Mouse (Mus musculus) intestine, embryonic 16.5 days (tissue): Measurements from ENCODE around the gene Sptb. TPM values are rescaled to one million over a fixed set of nuclear protein-coding genes. Genes with fewer than 3 reads are reported as not detected.

ENCODE experiments used
- ATAC-seq: fragments of 200-750 bp; cut with Nextera tagmentation; 2 replicates; pipeline ENCODE4 v1.8.0; 2017; ENCODE audit warnings: moderate TSS enrichment, moderate library complexity
- H3K27ac ChIP-seq: fragments of 300-500 bp; sonication (generic); 2 replicates; pipeline ENCODE4 v1.5.1; 2014; ENCODE audit warnings: mild to moderate bottlenecking, low read length
- H3K27me3 ChIP-seq: fragments of 300-500 bp; sonication (generic); replicated peaks from 2 replicates; pipeline ENCODE4 v1.6.1; 2014; ENCODE audit warnings: low read length, control low read depth, mixed read lengths; ENCODE audit not compliant: control insufficient read depth, insufficient read depth
- H3K36me3 ChIP-seq: fragments of 300-500 bp; sonication (generic); 2 replicates; pipeline ENCODE4 v1.6.1; 2014; ENCODE audit warnings: low read length, control low read depth; ENCODE audit not compliant: control insufficient read depth, insufficient read depth
- H3K4me1 ChIP-seq: fragments of 300-500 bp; sonication (generic); 2 replicates; pipeline ENCODE4 v1.6.1; 2014; ENCODE audit warnings: low read length, control low read depth, mixed read lengths; ENCODE audit not compliant: control insufficient read depth, insufficient read depth
- H3K4me2 ChIP-seq: fragments of 300-500 bp; sonication (generic); 2 replicates; pipeline ENCODE4 v1.6.1; 2014; ENCODE audit warnings: low read depth, low read length, control low read depth
- H3K4me3 ChIP-seq: fragments of 300-500 bp; sonication (generic); 2 replicates; pipeline ENCODE4 v1.5.1; 2014; ENCODE audit warnings: mild to moderate bottlenecking, low read length
- H3K9ac ChIP-seq: fragments of 300-500 bp; sonication (generic); 2 replicates; pipeline ENCODE4 v1.6.1; 2014; ENCODE audit warnings: low read depth, low read length
- H3K9me3 ChIP-seq: fragments of 300-500 bp; sonication (generic); 2 replicates; pipeline ENCODE4 v1.6.1; 2016; ENCODE audit warnings: low read length, control low read depth; ENCODE audit not compliant: control insufficient read depth
- WGBS: fragments of 180-500 bp; shearing (Covaris S2); extraction: QIAGEN DNeasy Blood & Tissue Kit; methylation state at CpG from one replicate; pipeline ENCODE4 v1.1.7; 2014; 5-methylcytosine and 5-hydroxymethylcytosine counted together
- polyA plus RNA-seq: library from polyadenylated mRNA; unstranded; fragments of >200 nt; fragmentation: Nextera tagmentation; extraction: Ambion mirVana; gene quantifications from 2 replicates; pipeline ENCODE4 v1.2.1, GENCODE M21; 2015

The Sptb gene
- polyA plus RNA-seq, 1 experiment from 2014 or later = 1.2 TPM

DNA sequence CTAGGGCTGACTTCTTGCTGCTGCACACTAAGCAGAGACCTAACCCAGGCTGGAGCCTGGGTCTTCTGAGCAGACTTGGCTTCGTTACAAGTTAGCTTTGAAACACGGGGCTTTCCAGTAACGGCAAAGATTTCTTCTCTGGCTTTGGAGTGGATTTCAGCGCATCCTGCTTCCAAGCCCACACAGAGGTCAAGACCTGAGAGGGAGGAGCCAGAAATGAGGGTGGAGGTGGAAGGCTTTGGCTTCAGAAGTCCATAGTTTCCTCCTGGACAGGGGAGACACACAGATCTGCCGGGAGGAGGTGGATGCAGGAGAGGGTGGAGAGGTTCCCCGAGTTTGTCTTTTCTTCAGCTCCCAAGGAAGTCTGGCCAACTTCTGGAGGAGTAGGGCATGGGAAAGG, 120.8 kb downstream of the Sptb start:
- 51% methylated on average over 6 of the region's 6 CpGs for WGBS
- H3K9ac ChIP-seq = no peak overlapping the region
- H3K36me3 ChIP-seq = no peaks in the 10 kb centered on the region
- H3K4me2 ChIP-seq = no peak overlapping the region
- H3K4me3 ChIP-seq = no peak overlapping the region
- no peak overlapping the region; the same call in 1 of the 2 replicates for H3K27ac ChIP-seq
- H3K9me3 ChIP-seq = no peaks in the 10 kb centered on the region
- H3K27me3 ChIP-seq = no peaks in the 10 kb centered on the region
- no peak for ATAC-seq
- peaks cover 11% of the 10 kb centered on the region for H3K4me1 ChIP-seq

- H3K27me3 ChIP-seq = no peaks in the 10 kb centered on the region
- no peak overlapping the region for H3K4me3 ChIP-seq
- no peak overlapping the region for H3K4me2 ChIP-seq
- H3K9ac ChIP-seq = no peak overlapping the region
- H3K9me3 ChIP-seq = no peaks in the 10 kb centered on the region
- no peaks in the 10 kb centered on the region for H3K36me3 ChIP-seq
- H3K27ac ChIP-seq = no peak overlapping the region
- WGBS = 74% methylated on average over 11 of the region's 11 CpGs
- no peak for ATAC-seq
- peaks cover 12% of the 10 kb centered on the region for H3K4me1 ChIP-seq
Observed at GRCm38 (mm10) chr12:76587357-76587756, 123.0 kb downstream of the Sptb start.

- Histone ChIP-seq H3K36me3 (no peaks in the 10 kb centered on the region), H3K4me3 (no peak overlapping the region), H3K9me3 (no peaks in the 10 kb centered on the region), H3K9ac (no peak overlapping the region), H3K27me3 (no peaks in the 10 kb centered on the region), H3K4me1 (peaks cover 13% of the 10 kb centered on the region), H3K27ac (no peak overlapping the region), H3K4me2 (no peak overlapping the region)
- ATAC-seq = no peak
Observed at GRCm38 (mm10) chr12:76585028-76585427, 125.3 kb downstream of the Sptb start.

- Histone ChIP-seq H3K27me3 (no peaks in the 10 kb centered on the region), H3K9ac (no peak overlapping the region), H3K4me2 (no peak overlapping the region), H3K4me3 (no peak overlapping the region), H3K4me1 (peaks cover 11% of the 10 kb centered on the region; the same call in 1 of the 2 replicates), H3K36me3 (no peaks in the 10 kb centered on the region), H3K9me3 (no peaks in the 10 kb centered on the region), H3K27ac (no peak overlapping the region)
- no peak for ATAC-seq
- 92% methylated on average over 7 of the region's 7 CpGs for WGBS
Observed at GRCm38 (mm10) chr12:76583454-76583853, 126.9 kb downstream of the Sptb start.

DNA sequence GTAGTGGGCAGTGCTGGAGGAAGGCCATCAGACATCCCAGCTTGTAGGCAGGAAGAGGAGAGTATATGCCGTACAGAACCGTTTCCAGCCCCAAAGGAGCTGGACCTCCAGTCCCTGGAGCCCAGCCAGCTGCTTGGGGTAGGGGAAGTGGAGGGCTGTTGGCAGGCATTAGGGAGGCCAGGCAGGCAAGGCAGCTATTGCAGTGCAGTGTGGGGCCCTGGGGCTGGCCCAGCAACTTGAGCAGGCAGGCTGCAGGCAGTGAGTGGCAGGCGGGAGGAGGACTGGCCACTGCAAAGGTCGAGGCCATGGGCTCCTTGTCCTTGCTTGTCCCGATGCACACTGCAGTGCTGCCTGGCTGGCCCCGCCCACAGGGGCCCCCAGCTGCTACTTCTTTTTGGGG, 127.5 kb downstream of the Sptb start:
- no peaks in the 10 kb centered on the region for H3K9me3 ChIP-seq
- H3K4me3 ChIP-seq = no peak overlapping the region
- no peaks in the 10 kb centered on the region for H3K36me3 ChIP-seq
- H3K9ac ChIP-seq = no peak overlapping the region
- ATAC-seq = peak; percentile 41; the same call in 1 of the 2 replicates
- no peaks in the 10 kb centered on the region for H3K27me3 ChIP-seq
- H3K4me2 ChIP-seq = no peak overlapping the region
- H3K27ac ChIP-seq = no peak overlapping the region
- WGBS = 29% methylated on average over 6 of the region's 6 CpGs
- peaks cover 17% of the 10 kb centered on the region; the same call in 1 of the 2 replicates for H3K4me1 ChIP-seq

GRCm38 (mm10) chr12:76582139-76582538, 128.2 kb downstream of the Sptb start:
- Histone ChIP-seq H3K9ac (no peak overlapping the region), H3K27ac (no peak overlapping the region), H3K27me3 (no peaks in the 10 kb centered on the region), H3K4me1 (peaks cover 20% of the 10 kb centered on the region; the same call in 1 of the 2 replicates), H3K9me3 (no peaks in the 10 kb centered on the region), H3K4me3 (no peak overlapping the region), H3K36me3 (no peaks in the 10 kb centered on the region), H3K4me2 (no peak overlapping the region)
- no peak for ATAC-seq
- 78% methylated on average over 3 of the region's 3 CpGs for WGBS

GRCm38 (mm10) chr12:76579806-76580205, 130.5 kb downstream of the Sptb start:
- Histone ChIP-seq H3K27me3 (no peaks in the 10 kb centered on the region), H3K4me3 (no peak overlapping the region), H3K36me3 (peaks cover 13% of the 10 kb centered on the region), H3K4me2 (no peak overlapping the region), H3K4me1 (peaks cover 20% of the 10 kb centered on the region; the same call in 1 of the 2 replicates), H3K9me3 (no peaks in the 10 kb centered on the region), H3K27ac (no peak overlapping the region), H3K9ac (no peak overlapping the region)
- ATAC-seq = no peak
- 59% methylated on average over 1 of the region's 1 CpGs for WGBS

DNA sequence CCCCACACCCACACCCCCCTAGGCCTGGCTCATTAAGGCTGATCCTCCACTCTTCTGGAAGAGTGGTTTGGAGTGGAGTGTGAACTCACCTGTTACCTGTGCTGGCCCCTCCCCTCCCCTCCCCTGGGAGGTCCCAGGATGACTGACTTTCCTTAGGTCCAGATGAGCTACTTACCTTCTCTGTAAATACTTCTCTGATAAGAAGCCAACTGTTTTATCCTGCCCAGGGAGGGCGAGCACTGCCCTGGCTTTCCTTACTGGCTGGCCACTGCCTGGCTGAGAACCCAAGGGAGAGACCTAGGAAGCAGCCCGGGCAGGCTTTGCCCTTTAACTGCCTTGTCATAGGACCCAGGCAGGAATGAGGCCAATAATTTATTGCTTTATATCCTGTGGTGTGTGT, 131.9 kb downstream of the Sptb start:
- peak; percentile 65 for ATAC-seq
- H3K27ac ChIP-seq = peak overlapping the region; percentile 40; the same call in 1 of the 2 replicates
- H3K36me3 ChIP-seq = peaks cover 13% of the 10 kb centered on the region
- peaks cover 20% of the 10 kb centered on the region; the same call in 1 of the 2 replicates for H3K4me1 ChIP-seq
- no peaks in the 10 kb centered on the region for H3K9me3 ChIP-seq
- no peak overlapping the region for H3K4me2 ChIP-seq
- H3K4me3 ChIP-seq = no peak overlapping the region
- no peaks in the 10 kb centered on the region for H3K27me3 ChIP-seq
- H3K9ac ChIP-seq = no peak overlapping the region
- WGBS = 64% methylated on average over 2 of the region's 2 CpGs

DNA sequence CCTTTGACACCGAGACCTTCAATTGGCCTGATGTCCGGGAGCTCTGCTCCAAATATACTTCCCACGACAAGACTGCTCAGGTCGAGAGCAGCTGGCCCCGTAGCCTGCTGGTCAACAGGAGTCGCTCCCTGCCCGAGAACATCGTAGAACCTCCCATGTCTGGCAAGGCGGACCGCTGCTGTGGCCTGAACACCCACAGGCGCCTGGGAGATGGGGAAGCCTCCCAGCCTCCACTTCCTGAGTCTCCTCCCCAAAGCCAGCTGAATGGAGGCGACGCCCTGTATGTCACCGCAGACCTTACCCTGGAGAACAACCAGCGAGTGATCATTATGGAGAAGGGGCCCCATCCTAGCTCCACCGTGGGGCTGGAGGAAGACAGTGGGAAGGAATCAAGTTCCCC, 132.5 kb downstream of the Sptb start:
- no peak overlapping the region for H3K4me2 ChIP-seq
- no peaks in the 10 kb centered on the region for H3K27me3 ChIP-seq
- no peak overlapping the region for H3K9ac ChIP-seq
- H3K4me1 ChIP-seq = peaks cover 16% of the 10 kb centered on the region; the same call in 1 of the 2 replicates
- peak overlapping the region; percentile 40; the same call in 1 of the 2 replicates for H3K27ac ChIP-seq
- H3K36me3 ChIP-seq = peaks cover 16% of the 10 kb centered on the region
- H3K4me3 ChIP-seq = no peak overlapping the region
- H3K9me3 ChIP-seq = no peaks in the 10 kb centered on the region
- ATAC-seq = peak; percentile 49; the same call in 1 of the 2 replicates
- WGBS = 87% methylated on average over 16 of the region's 16 CpGs

DNA sequence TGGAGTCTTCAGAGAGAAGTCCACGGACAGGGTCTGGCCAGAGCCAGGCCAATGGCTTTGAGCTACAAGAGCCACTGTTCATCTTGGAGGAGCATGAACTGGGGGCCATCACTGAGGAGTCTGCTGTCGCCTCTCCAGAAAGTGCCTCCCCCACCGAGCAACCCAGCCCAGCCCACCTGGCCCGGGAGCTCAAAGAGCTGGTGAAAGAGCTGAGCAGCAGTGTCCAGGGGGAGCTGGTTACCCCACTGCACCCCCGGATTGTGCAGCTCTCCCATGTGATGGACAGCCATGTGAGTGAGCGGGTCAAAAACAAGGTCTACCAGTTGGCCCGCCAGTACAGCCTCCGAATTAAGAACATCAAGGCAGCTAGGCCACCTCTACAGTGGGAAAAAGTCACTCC, 133.5 kb downstream of the Sptb start:
- ATAC-seq = no peak
- no peaks in the 10 kb centered on the region for H3K27me3 ChIP-seq
- H3K9ac ChIP-seq = no peak overlapping the region
- peaks cover 17% of the 10 kb centered on the region for H3K36me3 ChIP-seq
- H3K27ac ChIP-seq = no peak overlapping the region
- no peak overlapping the region for H3K4me3 ChIP-seq
- no peaks in the 10 kb centered on the region for H3K9me3 ChIP-seq
- 94% methylated on average over 8 of the region's 8 CpGs for WGBS
- 0 out of 2 replicates have a peak, but pooled peaks cover 10% of the 10 kb centered on the region for H3K4me1 ChIP-seq
- H3K4me2 ChIP-seq = no peak overlapping the region
